9 mouse cellular contexts compared by ENCODE assay signal in genomic region chr9:44836439-44836838, GRCm38 (mm10). TPM values are rescaled to one million over a fixed set of nuclear protein-coding genes. Genes with fewer than 3 reads are reported as not detected.
A peak's percentile ranks its signal among the peaks of the same experiment; 100 is the strongest.
DNase-seq lines count a peak whose midpoint lies in the region; ATAC-seq lines count a peak whose summit lies in the region.
"Had no signal": no experiment of that assay in that cellular context is flagged by ENCODE, and none has a peak within 500 bp of the region (broad histone marks: within the 10 kb centered on the region; RNA-seq: fewer than 3 reads in every experiment).

No protein-coding gene starts in this region.

- peaks cover 22% of the 10 kb centered on the region for H3K36me3 ChIP-seq in hindbrain, embryonic 11.5 days (ENCODE audit: control insufficient read depth, insufficient read depth, low read length)
- peaks cover 84% of the 10 kb centered on the region for H3K36me3 ChIP-seq in hindbrain, embryonic 13.5 days
- H3K36me3 ChIP-seq in hindbrain, embryonic 15.5 days, result peaks cover 80% of the 10 kb centered on the region

- H3K9me3 ChIP-seq in hindbrain, embryonic 11.5 days (ENCODE audit: control insufficient read depth, low read length), result no peaks in the 10 kb centered on the region
- no peaks in the 10 kb centered on the region for H3K9me3 ChIP-seq in hindbrain, embryonic 13.5 days
- no peaks in the 10 kb centered on the region for H3K9me3 ChIP-seq in hindbrain, embryonic 15.5 days
- H3K9me3 ChIP-seq: embryonic facial prominence, embryonic 13.5 days had no signal

- H3K4me2 ChIP-seq in hindbrain, embryonic 11.5 days (replicated peaks; ENCODE audit: low read depth, low read length), result no peak overlapping the region
- H3K4me2 ChIP-seq in hindbrain, embryonic 13.5 days, result no peak overlapping the region
- H3K4me2 ChIP-seq in hindbrain, embryonic 15.5 days, result no peak overlapping the region
- H3K4me2 ChIP-seq: embryonic facial prominence, embryonic 13.5 days had no signal

- no peaks in the 10 kb centered on the region for H3K27me3 ChIP-seq in hindbrain, embryonic 11.5 days (ENCODE audit: control insufficient read depth, insufficient read depth, low read length)
- no peaks in the 10 kb centered on the region for H3K27me3 ChIP-seq in hindbrain, embryonic 13.5 days
- no peaks in the 10 kb centered on the region for H3K27me3 ChIP-seq in hindbrain, embryonic 15.5 days
- H3K27me3 ChIP-seq: embryonic facial prominence, embryonic 13.5 days had no signal

- no peak overlapping the region for H3K9ac ChIP-seq in hindbrain, embryonic 11.5 days (ENCODE audit: low read depth, low read length)
- H3K9ac ChIP-seq in hindbrain, embryonic 13.5 days, result no peak overlapping the region
- H3K9ac ChIP-seq in hindbrain, embryonic 15.5 days, result no peak overlapping the region
- H3K9ac ChIP-seq: embryonic facial prominence, embryonic 13.5 days had no signal

- DNase-seq in hindbrain, embryonic 11.5 days (ENCODE audit: low spot score), result peak; percentile 83
- peak; percentile 47 for DNase-seq in adrenal gland, adult 8-10 months
- peak; percentile 70 for DNase-seq in embryo, embryonic 9.5 days (ENCODE audit: extremely low spot score)
- DNase-seq in left cerebral cortex, postnatal 4 days, result peak; percentile 79
- peak; percentile 49 for DNase-seq in ovary, postnatal 10 days (ENCODE audit: low spot score)
- peak; percentile 60 to 84 for DNase-seq in thymus, postnatal 10 days (ENCODE audit: low spot score in 2 of 2)

- H3K4me3 ChIP-seq in hindbrain, embryonic 11.5 days (ENCODE audit: low read depth, low read length), result no peak overlapping the region
- H3K4me3 ChIP-seq in hindbrain, embryonic 13.5 days, result no peak overlapping the region
- H3K4me3 ChIP-seq in hindbrain, embryonic 15.5 days, result no peak overlapping the region
- H3K4me3 ChIP-seq: embryonic facial prominence, embryonic 13.5 days had no signal

- no peak for ATAC-seq in hindbrain, embryonic 11.5 days (ENCODE audit: low FRiP score)
- ATAC-seq in hindbrain, embryonic 13.5 days (ENCODE audit: low FRiP score), result no peak
- 0 out of 2 replicates have a peak, but pooled peaks have one; percentile 8 for ATAC-seq in hindbrain, embryonic 15.5 days (ENCODE audit: low FRiP score, low read depth)

- no peak overlapping the region for H3K27ac ChIP-seq in hindbrain, embryonic 11.5 days (ENCODE audit: low read depth, low read length)
- no peak overlapping the region for H3K27ac ChIP-seq in hindbrain, embryonic 13.5 days
- no peak overlapping the region for H3K27ac ChIP-seq in hindbrain, embryonic 15.5 days (replicated peaks)
- H3K27ac ChIP-seq: embryonic facial prominence, embryonic 13.5 days had no signal

- H3K4me1 ChIP-seq in hindbrain, embryonic 11.5 days (replicated peaks; ENCODE audit: control insufficient read depth, insufficient read depth, low read length), result no peaks in the 10 kb centered on the region
- H3K4me1 ChIP-seq in hindbrain, embryonic 13.5 days (replicated peaks), result no peaks in the 10 kb centered on the region
- no peaks in the 10 kb centered on the region for H3K4me1 ChIP-seq in hindbrain, embryonic 15.5 days (replicated peaks)
- H3K4me1 ChIP-seq: embryonic facial prominence, embryonic 13.5 days had no signal

- intact Hi-C loops in left cerebral cortex, postnatal 4 days (cut with DNase I), result loop anchor here (5.0 to 10.0 kb wide), 3 partner anchors 46 to 308 kb away; partner anchors contain the start of genes Atp5l and Kmt2a

- WGBS in hindbrain, embryonic 11.5 days, result 60% methylated on average over 7 of the region's 7 CpGs
- WGBS in hindbrain, embryonic 13.5 days, result 51% methylated on average over 7 of the region's 7 CpGs
- 48% methylated on average over 7 of the region's 7 CpGs for WGBS in hindbrain, embryonic 15.5 days

RNA-seq across cellular contexts. Expression of gene Ttc36, which starts 33.6 kb away (rescaled TPM):
- not detected in 2 replicates for polyA plus RNA-seq in hindbrain, embryonic 11.5 days (2014; fragmentation: Nextera tagmentation; extraction: Ambion mirVana)
- polyA plus RNA-seq in hindbrain, embryonic 13.5 days (2015; fragmentation: Nextera tagmentation; extraction: Ambion mirVana), result 0.55 TPM in 1 of 2 replicates, not detected in the other
- 1 to 10 TPM; 3.7 to 9.0 (median 5.5) TPM for total RNA-seq in adrenal gland, adult 8-10 months (2022)
- polyA plus RNA-seq in hindbrain, embryonic 15.5 days (2015; fragmentation: Nextera tagmentation; extraction: Ambion mirVana), result 0.26 and 0.42 TPM in 2 replicates
- 1 to 10 TPM in 1 of 2 experiments, under 1 TPM in 1; 0.54 to 1.0 TPM for total RNA-seq in left cerebral cortex, postnatal 4 days (2021)
- polyA plus RNA-seq: embryonic facial prominence, embryonic 13.5 days had no signal

RNA-seq across cellular contexts. Expression of gene Tmem25, which starts 37.3 kb away (rescaled TPM):
- 2.5 and 3.6 TPM in 2 replicates for polyA plus RNA-seq in hindbrain, embryonic 11.5 days (2014; fragmentation: Nextera tagmentation; extraction: Ambion mirVana)
- 10.9 and 12.7 TPM in 2 replicates for polyA plus RNA-seq in hindbrain, embryonic 13.5 days (2015; fragmentation: Nextera tagmentation; extraction: Ambion mirVana)
- total RNA-seq in adrenal gland, adult 8-10 months (2022), result 10 to 100 TPM in 1 of 4 experiments, 1 to 10 TPM in 3; 8.7 to 15.3 (median 9.4) TPM
- polyA plus RNA-seq in hindbrain, embryonic 15.5 days (2015; fragmentation: Nextera tagmentation; extraction: Ambion mirVana), result 20.2 and 22.7 TPM in 2 replicates
- 10 to 100 TPM; 17.9 to 20.1 TPM for total RNA-seq in left cerebral cortex, postnatal 4 days (2021)

RNA-seq across cellular contexts. Expression of gene Kmt2a, which starts 44.7 kb away (rescaled TPM):
- polyA plus RNA-seq in hindbrain, embryonic 11.5 days (2014; fragmentation: Nextera tagmentation; extraction: Ambion mirVana), result 17.3 and 26.2 TPM in 2 replicates
- 15.8 and 20.6 TPM in 2 replicates for polyA plus RNA-seq in hindbrain, embryonic 13.5 days (2015; fragmentation: Nextera tagmentation; extraction: Ambion mirVana)
- total RNA-seq in adrenal gland, adult 8-10 months (2022), result 10 to 100 TPM; 32.5 to 58.2 (median 41.4) TPM
- polyA plus RNA-seq in hindbrain, embryonic 15.5 days (2015; fragmentation: Nextera tagmentation; extraction: Ambion mirVana), result 23.2 and 25.9 TPM in 2 replicates
- 10 to 100 TPM; 67.5 to 70.0 TPM for total RNA-seq in left cerebral cortex, postnatal 4 days (2021)
